Mouse (Mus musculus): ENCODE results near the gene Xab2. TPM values are rescaled to one million over a fixed set of nuclear protein-coding genes. Genes with fewer than 3 reads are reported as not detected.

The Xab2 gene
- total RNA-seq, 1 experiment from 2014 or later: 54.3 TPM

GRCm38 (mm10) chr8:3568378-3568777 lies 52.7 kb downstream of the Xab2 start:
- ATAC-seq (replicated peaks; ENCODE audit: low read depth, poor library complexity, severe bottlenecking): no peak

- no peak for ATAC-seq (replicated peaks; ENCODE audit: low read depth, poor library complexity, severe bottlenecking)
Observed at GRCm38 (mm10) chr8:3567641-3568371, 53.3 kb downstream of the Xab2 start, which contains the start of gene C330021F23Rik. Gene C330021F23Rik (plus strand): TSS chr8:3567990.

Other genes with a start within 250 kb of the Xab2 start
- gene Arhgef18, start 228.3 kb downstream of the Xab2 start, total RNA-seq (2017): 26.5 and 30.3 TPM in 2 replicates
- 1.3 and 1.4 TPM in 2 replicates for gene Pex11g, start 153.6 kb downstream of the Xab2 start, total RNA-seq (2017)
- gene Tex45, start 150.5 kb downstream of the Xab2 start, total RNA-seq (2017): not detected in 2 replicates
- 6.2 and 8.3 TPM in 2 replicates for gene Zfp358, start 128.2 kb downstream of the Xab2 start, total RNA-seq (2017)
- gene Mcoln1, start 120.9 kb downstream of the Xab2 start, total RNA-seq (2017): 26.1 and 28.9 TPM in 2 replicates
- 16.1 and 21.8 TPM in 2 replicates for gene Pnpla6, start 105.9 kb downstream of the Xab2 start, total RNA-seq (2017)
- gene C330021F23Rik, start 53.3 kb downstream of the Xab2 start, total RNA-seq (2017): 0.44 and 0.96 TPM in 2 replicates
- 1.0 TPM in 2 replicates for gene Camsap3, start 34.0 kb downstream of the Xab2 start, total RNA-seq (2017)
- 162 and 251 TPM in 2 replicates for gene Pet100, start 232 bp upstream of the Xab2 start, total RNA-seq (2017)
- gene Pcp2, start 4.2 kb upstream of the Xab2 start, total RNA-seq (2017): not detected in 2 replicates
- 92.9 and 112 TPM in 2 replicates for gene Stxbp2, start 9.6 kb upstream of the Xab2 start, total RNA-seq (2017)
- gene Retn, start 34.5 kb upstream of the Xab2 start, total RNA-seq (2017): not detected in 2 replicates
- 0.27 and 0.68 TPM in 2 replicates for gene Mcemp1, start 44.4 kb upstream of the Xab2 start, total RNA-seq (2017)
- gene Fcor, start 51.0 kb upstream of the Xab2 start, total RNA-seq (2017): 0.87 and 1.4 TPM in 2 replicates
- gene Trappc5, start 55.0 kb upstream of the Xab2 start, total RNA-seq (2017): 34.9 and 42.9 TPM in 2 replicates
- gene Fcer2a, start 72.9 kb upstream of the Xab2 start, total RNA-seq (2017): not detected in 2 replicates
- not detected in 2 replicates for gene Clec4g, start 99.3 kb upstream of the Xab2 start, total RNA-seq (2017)
- gene Cd209a, start 127.7 kb upstream of the Xab2 start, total RNA-seq (2017): 0.27 and 1.2 TPM in 2 replicates
- not detected in 2 replicates for gene Cd209e, start 233.0 kb upstream of the Xab2 start, total RNA-seq (2017)